Mouse (Mus musculus): Measurements from ENCODE around the gene Arhgap40. TPM values are rescaled to one million over a fixed set of nuclear protein-coding genes. Genes with fewer than 3 reads are reported as not detected.

Arhgap40 gene
- polyA plus RNA-seq (2015; fragmentation: Nextera tagmentation; extraction: Ambion mirVana) = not detected in 2 replicates

DNA sequence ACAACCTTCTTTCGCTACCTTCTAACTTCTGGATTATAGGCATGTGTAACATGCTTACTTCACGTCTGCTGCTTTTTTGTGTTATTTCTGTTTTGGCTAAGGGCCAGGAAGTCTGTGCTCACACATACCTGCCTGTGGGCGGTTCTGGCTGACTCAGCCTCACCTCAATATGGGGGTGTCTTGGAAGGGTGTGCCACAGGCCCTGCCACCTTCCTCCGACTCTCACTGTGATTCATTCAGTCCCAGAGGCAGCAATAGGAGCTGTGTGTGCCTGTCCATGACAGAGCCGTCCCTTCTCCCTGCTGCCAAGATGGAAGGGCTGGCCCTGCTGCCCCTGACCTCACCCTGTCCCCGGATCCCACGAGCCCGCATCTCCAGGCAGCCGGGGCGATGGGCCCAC, at the start of gene Arhgap40:
Gene Arhgap40, plus strand, starts transcription at position 269 of the 400 bp plus-strand sequence.
- H3K27ac ChIP-seq (ENCODE audit: low read depth) = no peak within 1 kb of the TSS
- no peak for DNase-seq
- H3K4me1 ChIP-seq (ENCODE audit: insufficient read depth) = no peaks in the 10 kb centered on the region
- 79% methylated on average over 10 of the region's 10 CpGs for WGBS (ENCODE audit: insufficient replicate concordance)
- no peak within 1 kb of the TSS for H3K4me2 ChIP-seq (ENCODE audit: low read depth, low read length)
- no peaks in the 10 kb centered on the region for H3K36me3 ChIP-seq (replicated peaks; ENCODE audit: insufficient read depth, low read length)
- H3K9ac ChIP-seq (replicated peaks) = no peak within 1 kb of the TSS
- TF ChIP-seq CTCF (IDR thresholded peaks at IDR 0.05; ENCODE audit: low read depth) (no peak), EP300 (IDR thresholded peaks at IDR 0.05; ENCODE audit: low read depth) (no peak)
- no peaks in the 10 kb centered on the region for H3K9me3 ChIP-seq (ENCODE audit: low read length)
- H3K27me3 ChIP-seq (ENCODE audit: insufficient read depth, low read length) = no peaks in the 10 kb centered on the region
- no peak for ATAC-seq
- H3K4me3 ChIP-seq (ENCODE audit: low read depth, low read length) = no peak within 1 kb of the TSS

DNA sequence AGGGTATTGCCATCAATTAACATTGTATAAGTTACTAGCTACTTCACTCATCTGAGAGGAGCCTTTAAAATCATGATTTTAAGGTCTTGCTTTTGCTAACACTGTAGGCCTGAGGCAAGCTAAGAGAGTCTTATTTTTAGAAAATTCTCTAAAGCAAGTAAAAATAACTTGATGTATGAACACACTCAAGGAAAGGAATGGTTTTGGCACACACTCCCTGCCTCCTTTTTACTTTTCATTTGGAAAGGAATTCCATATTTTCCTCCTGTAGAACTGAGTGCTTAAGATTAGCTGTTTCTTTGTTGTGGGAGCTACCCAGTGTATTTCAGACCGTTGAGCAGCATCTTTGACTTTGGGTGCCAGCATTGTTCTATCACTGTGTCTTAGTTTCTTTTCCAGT, 38.4 kb upstream of the Arhgap40 start:
- H3K4me3 ChIP-seq (ENCODE audit: low read depth, low read length) = no peak overlapping the region
- H3K4me1 ChIP-seq (ENCODE audit: insufficient read depth) = no peaks in the 10 kb centered on the region
- no peak overlapping the region for H3K9ac ChIP-seq (replicated peaks)
- TF ChIP-seq EP300 (IDR thresholded peaks at IDR 0.05; ENCODE audit: low read depth) (no peak), CTCF (IDR thresholded peaks at IDR 0.05; ENCODE audit: low read depth) (no peak)
- no peaks in the 10 kb centered on the region for H3K9me3 ChIP-seq (ENCODE audit: low read length)
- WGBS (ENCODE audit: insufficient replicate concordance) = 84% methylated on average over 1 of the region's 1 CpGs
- no peak overlapping the region for H3K4me2 ChIP-seq (ENCODE audit: low read depth, low read length)
- peaks cover 37% of the 10 kb centered on the region for H3K36me3 ChIP-seq (replicated peaks; ENCODE audit: insufficient read depth, low read length)
- DNase-seq (no peak), ATAC-seq (no peak)
- no peaks in the 10 kb centered on the region for H3K27me3 ChIP-seq (ENCODE audit: insufficient read depth, low read length)
- H3K27ac ChIP-seq (ENCODE audit: low read depth) = no peak overlapping the region

DNA sequence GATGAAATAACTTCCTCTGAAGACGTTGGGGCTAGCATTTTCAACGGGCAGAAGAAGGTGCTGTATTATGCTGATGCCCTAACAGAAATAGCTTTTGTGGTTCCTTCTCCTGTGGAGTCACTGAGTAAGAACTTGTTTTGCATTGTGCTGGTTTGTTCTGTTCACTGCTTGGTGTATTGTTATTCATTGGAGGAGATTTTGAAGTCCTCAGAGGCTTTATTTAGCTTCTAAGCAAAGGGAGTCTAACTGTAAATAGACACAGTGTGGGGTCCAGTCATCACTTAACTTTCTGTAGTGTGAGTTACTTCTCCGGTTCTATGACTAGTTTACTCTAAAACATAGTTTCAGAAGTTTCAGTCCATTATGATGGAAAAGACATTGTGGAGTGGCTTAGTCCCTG, 35.0 kb upstream of the Arhgap40 start:
- Histone ChIP-seq H3K4me2 (ENCODE audit: low read depth, low read length) (no peak overlapping the region), H3K4me1 (ENCODE audit: insufficient read depth) (no peaks in the 10 kb centered on the region), H3K4me3 (ENCODE audit: low read depth, low read length) (no peak overlapping the region), H3K27me3 (ENCODE audit: insufficient read depth, low read length) (no peaks in the 10 kb centered on the region), H3K27ac (ENCODE audit: low read depth) (no peak overlapping the region), H3K9ac (replicated peaks) (no peak overlapping the region), H3K9me3 (ENCODE audit: low read length) (no peaks in the 10 kb centered on the region), H3K36me3 (replicated peaks; ENCODE audit: insufficient read depth, low read length) (peaks cover 51% of the 10 kb centered on the region)
- DNase-seq (no peak), ATAC-seq (no peak)
- whole genome bisulfite sequencing (ENCODE audit: insufficient replicate concordance) = 73% methylated on average over 3 of the region's 3 CpGs
- TF ChIP-seq CTCF (IDR thresholded peaks at IDR 0.05; ENCODE audit: low read depth) (no peak), EP300 (IDR thresholded peaks at IDR 0.05; ENCODE audit: low read depth) (no peak)

DNA sequence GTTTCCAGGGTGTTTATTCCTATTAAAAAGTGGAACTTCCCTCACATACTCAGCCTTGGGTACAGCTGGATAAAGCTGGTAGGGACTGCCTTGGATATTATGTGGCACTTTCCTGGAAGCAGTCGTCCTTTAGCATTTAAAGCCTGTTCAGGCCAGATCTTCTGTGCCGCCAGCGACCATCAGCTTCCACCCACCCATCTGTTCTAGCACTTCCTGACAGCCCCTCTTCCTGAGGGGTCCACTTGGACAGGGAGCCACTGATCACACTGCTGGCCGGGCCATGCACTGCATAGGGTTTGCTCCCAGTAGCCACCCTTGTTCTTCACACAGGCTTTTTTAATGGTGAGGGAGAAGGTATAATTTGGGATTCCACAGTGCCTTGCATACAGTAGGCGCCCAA, 14.1 kb upstream of the Arhgap40 start:
- H3K4me1 ChIP-seq (ENCODE audit: insufficient read depth) = no peaks in the 10 kb centered on the region
- no peak for TF ChIP-seq EP300 (IDR thresholded peaks at IDR 0.05; ENCODE audit: low read depth)
- TF ChIP-seq CTCF (IDR thresholded peaks at IDR 0.05; ENCODE audit: low read depth) = no peak
- peaks cover 39% of the 10 kb centered on the region for H3K36me3 ChIP-seq (replicated peaks; ENCODE audit: insufficient read depth, low read length)
- H3K4me2 ChIP-seq (ENCODE audit: low read depth, low read length) = no peak overlapping the region
- no peak overlapping the region for H3K27ac ChIP-seq (ENCODE audit: low read depth)
- no peak overlapping the region for H3K9ac ChIP-seq (replicated peaks)
- no peak overlapping the region for H3K4me3 ChIP-seq (ENCODE audit: low read depth, low read length)
- DNase-seq (no peak), ATAC-seq (no peak)
- WGBS (ENCODE audit: insufficient replicate concordance) = 84% methylated on average over 5 of the region's 5 CpGs
- no peaks in the 10 kb centered on the region for H3K9me3 ChIP-seq (ENCODE audit: low read length)
- H3K27me3 ChIP-seq (ENCODE audit: insufficient read depth, low read length) = no peaks in the 10 kb centered on the region

DNA sequence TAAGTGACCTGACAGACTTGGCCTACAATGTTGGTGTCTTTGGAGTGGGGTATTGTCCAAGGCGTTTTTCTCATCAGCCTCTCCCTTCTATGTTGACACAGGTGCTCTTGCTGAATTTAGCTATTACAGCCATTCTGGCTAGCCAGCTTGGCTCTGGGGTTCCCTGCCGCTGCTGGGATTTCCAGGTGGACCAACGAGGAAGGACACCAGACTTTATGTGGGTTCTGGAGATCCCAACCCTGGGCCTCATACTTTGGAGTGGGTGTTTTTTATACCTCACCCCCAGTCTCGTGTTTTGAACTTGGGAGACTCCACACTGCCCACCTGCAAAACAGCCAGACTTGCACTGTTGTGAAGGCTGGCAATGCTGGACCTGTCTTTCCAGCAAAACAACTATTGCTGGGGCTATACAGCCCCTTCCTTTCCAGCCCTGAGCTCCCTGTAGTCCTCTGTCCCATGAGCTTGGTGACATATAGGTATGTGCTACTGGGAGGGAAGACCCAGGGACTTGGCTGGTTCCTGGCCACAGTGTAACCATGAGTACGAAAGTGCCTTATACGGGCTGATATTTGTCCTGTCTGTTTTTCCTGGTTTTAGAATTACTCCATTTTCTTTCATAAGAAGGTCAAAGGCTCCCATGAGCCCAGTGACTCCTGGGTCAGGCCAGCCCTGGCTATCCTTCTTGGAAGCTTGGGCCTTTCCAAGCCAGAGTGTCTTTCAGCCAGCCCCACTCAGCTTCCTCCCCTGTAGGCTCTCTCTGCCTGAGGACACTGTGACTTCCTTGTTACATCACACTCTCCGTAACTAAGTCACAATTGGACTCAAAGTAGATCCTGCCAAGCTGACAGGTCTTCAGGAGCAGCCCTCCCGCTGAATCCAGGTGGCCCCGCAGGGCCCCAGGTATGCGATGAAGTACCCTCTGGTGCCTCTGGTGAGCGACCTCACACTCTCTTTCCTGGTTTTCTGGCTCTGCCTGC, 10.5 kb upstream of the Arhgap40 start, which contains the start of gene Adig:
Gene Adig, plus strand, starts transcription at position 777 of the 977 bp plus-strand sequence.
- TF ChIP-seq CTCF (IDR thresholded peaks at IDR 0.05; ENCODE audit: low read depth) = no peak
- no peak for TF ChIP-seq EP300 (IDR thresholded peaks at IDR 0.05; ENCODE audit: low read depth)
- ATAC-seq = no peak
- H3K4me1 ChIP-seq (ENCODE audit: insufficient read depth) = no peaks in the 10 kb centered on the region
- H3K27me3 ChIP-seq (ENCODE audit: insufficient read depth, low read length) = no peaks in the 10 kb centered on the region
- no peak for DNase-seq
- no peak within 1 kb of the TSS for H3K9ac ChIP-seq (replicated peaks)
- 69% methylated on average over 11 of the region's 11 CpGs for WGBS (ENCODE audit: insufficient replicate concordance)
- no peak within 1 kb of the TSS for H3K27ac ChIP-seq (ENCODE audit: low read depth)
- H3K4me3 ChIP-seq (ENCODE audit: low read depth, low read length) = no peak within 1 kb of the TSS
- H3K9me3 ChIP-seq (ENCODE audit: low read length) = no peaks in the 10 kb centered on the region
- peaks cover 7% of the 10 kb centered on the region for H3K36me3 ChIP-seq (replicated peaks; ENCODE audit: insufficient read depth, low read length)
- H3K4me2 ChIP-seq (ENCODE audit: low read depth, low read length) = no peak within 1 kb of the TSS

DNA sequence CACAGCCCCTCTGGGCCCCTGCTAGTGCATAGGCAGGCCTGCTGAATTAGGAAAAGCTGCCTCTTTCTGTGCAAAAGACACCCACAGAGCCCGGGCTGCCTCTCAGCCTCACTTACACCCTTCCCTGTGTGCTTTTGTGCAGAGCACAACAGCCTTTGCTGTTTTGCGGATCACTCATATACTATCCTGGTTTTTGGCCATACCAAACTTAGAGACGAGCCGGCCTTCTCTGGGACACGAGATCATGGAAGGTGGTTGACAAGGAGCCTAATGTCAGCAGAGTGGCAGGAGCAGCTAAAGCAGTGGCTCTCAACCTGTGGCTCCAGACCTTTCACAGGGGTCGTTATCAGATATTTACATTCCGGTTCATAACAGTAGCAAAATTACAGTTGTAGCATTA, 9.4 kb upstream of the Arhgap40 start:
- no peaks in the 10 kb centered on the region for H3K27me3 ChIP-seq (ENCODE audit: insufficient read depth, low read length)
- no peaks in the 10 kb centered on the region for H3K4me1 ChIP-seq (ENCODE audit: insufficient read depth)
- 82% methylated on average over 7 of the region's 7 CpGs for WGBS (ENCODE audit: insufficient replicate concordance)
- TF ChIP-seq CTCF (IDR thresholded peaks at IDR 0.05; ENCODE audit: low read depth) (no peak), EP300 (IDR thresholded peaks at IDR 0.05; ENCODE audit: low read depth) (no peak)
- H3K4me2 ChIP-seq (ENCODE audit: low read depth, low read length) = no peak overlapping the region
- no peak overlapping the region for H3K4me3 ChIP-seq (ENCODE audit: low read depth, low read length)
- H3K36me3 ChIP-seq (replicated peaks; ENCODE audit: insufficient read depth, low read length) = 0 out of 2 replicates have a peak, but pooled peaks cover 2% of the 10 kb centered on the region
- ATAC-seq (no peak), DNase-seq (no peak)
- H3K27ac ChIP-seq (ENCODE audit: low read depth) = no peak overlapping the region
- H3K9ac ChIP-seq (replicated peaks) = no peak overlapping the region
- no peaks in the 10 kb centered on the region for H3K9me3 ChIP-seq (ENCODE audit: low read length)

Data from liver, postnatal 0 days (tissue).